Mouse (Mus musculus): ENCODE measurements around the gene Plcd3. TPM values are rescaled to one million over a fixed set of nuclear protein-coding genes. Genes with fewer than 3 reads are reported as not detected.

Plcd3 gene
- total and polyA plus RNA-seq, 2 experiments from 2014 or later = 16.3 to 38.9 TPM

- WGBS = 24% methylated on average over 8 of the region's 8 CpGs
- Histone ChIP-seq H3K9me3 (replicated peaks; ENCODE audit: control insufficient read depth, low read length) (no peaks in the 10 kb centered on the region), H3K27me3 (ENCODE audit: control insufficient read depth, insufficient read depth, low read length) (no peaks in the 10 kb centered on the region), H3K4me1 (ENCODE audit: control insufficient read depth, insufficient read depth) (peaks cover 27% of the 10 kb centered on the region), H3K36me3 (replicated peaks; ENCODE audit: control insufficient read depth, insufficient read depth, low read length) (0 out of 2 replicates have a peak, but pooled peaks cover 12% of the 10 kb centered on the region), H3K4me3 (ENCODE audit: low read depth, low read length) (peak overlapping the region; percentile 14), H3K27ac (ENCODE audit: low read depth) (peak overlapping the region; percentile 90), H3K9ac (replicated peaks; ENCODE audit: low read depth, low read length) (peak overlapping the region; percentile 34; the same call in 1 of the 2 replicates), H3K4me2 (ENCODE audit: low read depth, low read length) (peak overlapping the region; percentile 42)
- DNase-seq (ENCODE audit: low spot score) (peak; percentile 56), ATAC-seq (ENCODE audit: insufficient read depth, low read depth) (peak; percentile 79)
- TF ChIP-seq CTCF (IDR thresholded peaks at IDR 0.05; ENCODE audit: low read depth) = no peak
- TF ChIP-seq EP300 (IDR thresholded peaks at IDR 0.05; ENCODE audit: low read depth) = no peak
Observed at GRCm38 (mm10) chr11:103142441-103143182, 41.2 kb upstream of the Plcd3 start.

DNA sequence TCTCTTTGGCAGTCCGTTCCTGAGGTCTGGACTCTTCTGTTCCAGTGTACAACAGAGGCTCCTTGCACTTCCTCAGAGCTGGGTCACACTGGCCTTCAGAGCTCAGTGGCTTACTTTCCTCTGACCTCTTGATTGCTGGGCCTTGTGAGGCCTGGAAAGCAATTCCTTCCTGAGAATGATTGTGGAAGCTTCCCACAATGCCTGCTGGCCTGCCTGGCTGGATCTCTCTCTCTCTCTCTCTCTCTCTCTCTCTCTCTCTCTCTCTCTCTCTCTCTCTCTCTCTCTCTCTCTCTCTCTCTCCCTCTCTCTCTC is 40.4 kb upstream of the Plcd3 start:
- Histone ChIP-seq H3K27me3 (ENCODE audit: control insufficient read depth, insufficient read depth, low read length) (no peaks in the 10 kb centered on the region), H3K4me3 (ENCODE audit: low read depth, low read length) (no peak overlapping the region), H3K4me1 (ENCODE audit: control insufficient read depth, insufficient read depth) (peaks cover 27% of the 10 kb centered on the region), H3K9me3 (replicated peaks; ENCODE audit: control insufficient read depth, low read length) (no peaks in the 10 kb centered on the region), H3K9ac (replicated peaks; ENCODE audit: low read depth, low read length) (peak overlapping the region; percentile 34; the same call in 1 of the 2 replicates), H3K27ac (ENCODE audit: low read depth) (peak overlapping the region; percentile 90), H3K4me2 (ENCODE audit: low read depth, low read length) (peak overlapping the region; percentile 42), H3K36me3 (replicated peaks; ENCODE audit: control insufficient read depth, insufficient read depth, low read length) (0 out of 2 replicates have a peak, but pooled peaks cover 12% of the 10 kb centered on the region)
- TF ChIP-seq EP300 (IDR thresholded peaks at IDR 0.05; ENCODE audit: low read depth) (no peak), CTCF (IDR thresholded peaks at IDR 0.05; ENCODE audit: low read depth) (no peak)
- whole genome bisulfite sequencing = 33% methylated on average over 1 of the region's 1 CpGs
- DNase-seq (ENCODE audit: low spot score) (peak; percentile 48), ATAC-seq (ENCODE audit: insufficient read depth, low read depth) (peak; percentile 34)

- H3K9me3 ChIP-seq (replicated peaks; ENCODE audit: control insufficient read depth, low read length) = no peaks in the 10 kb centered on the region
- 0 out of 2 replicates have a peak, but pooled peaks cover 12% of the 10 kb centered on the region for H3K36me3 ChIP-seq (replicated peaks; ENCODE audit: control insufficient read depth, insufficient read depth, low read length)
- no peak for TF ChIP-seq EP300 (IDR thresholded peaks at IDR 0.05; ENCODE audit: low read depth)
- TF ChIP-seq CTCF (IDR thresholded peaks at IDR 0.05; ENCODE audit: low read depth) = no peak
- H3K4me3 ChIP-seq (ENCODE audit: low read depth, low read length) = no peak overlapping the region
- WGBS = 21% methylated on average over 11 of the region's 11 CpGs
- DNase-seq (ENCODE audit: low spot score) = peak; percentile 68
- peak; percentile 64 for ATAC-seq (ENCODE audit: insufficient read depth, low read depth)
- peak overlapping the region; percentile 5; the same call in 1 of the 2 replicates for H3K4me2 ChIP-seq (ENCODE audit: low read depth, low read length)
- peaks cover 27% of the 10 kb centered on the region for H3K4me1 ChIP-seq (ENCODE audit: control insufficient read depth, insufficient read depth)
- no peaks in the 10 kb centered on the region for H3K27me3 ChIP-seq (ENCODE audit: control insufficient read depth, insufficient read depth, low read length)
- peak overlapping the region; percentile 34 for H3K9ac ChIP-seq (replicated peaks; ENCODE audit: low read depth, low read length)
- H3K27ac ChIP-seq (ENCODE audit: low read depth) = peak overlapping the region; percentile 90
Observed at GRCm38 (mm10) chr11:103141101-103141943, 39.9 kb upstream of the Plcd3 start.

- 0 out of 2 replicates have a peak, but pooled peaks cover 12% of the 10 kb centered on the region for H3K36me3 ChIP-seq (replicated peaks; ENCODE audit: control insufficient read depth, insufficient read depth, low read length)
- peaks cover 27% of the 10 kb centered on the region for H3K4me1 ChIP-seq (ENCODE audit: control insufficient read depth, insufficient read depth)
- no peak for TF ChIP-seq CTCF (IDR thresholded peaks at IDR 0.05; ENCODE audit: low read depth)
- no peak for TF ChIP-seq EP300 (IDR thresholded peaks at IDR 0.05; ENCODE audit: low read depth)
- WGBS = 30% methylated on average over 6 of the region's 6 CpGs
- no peak for DNase-seq (ENCODE audit: low spot score)
- H3K4me3 ChIP-seq (ENCODE audit: low read depth, low read length) = no peak overlapping the region
- H3K9ac ChIP-seq (replicated peaks; ENCODE audit: low read depth, low read length) = peak overlapping the region; percentile 16; the same call in 1 of the 2 replicates
- H3K27ac ChIP-seq (ENCODE audit: low read depth) = peak overlapping the region; percentile 90
- no peak overlapping the region for H3K4me2 ChIP-seq (ENCODE audit: low read depth, low read length)
- no peak; the same call in 1 of the 2 replicates for ATAC-seq (ENCODE audit: insufficient read depth, low read depth)
- no peaks in the 10 kb centered on the region for H3K27me3 ChIP-seq (ENCODE audit: control insufficient read depth, insufficient read depth, low read length)
- no peaks in the 10 kb centered on the region for H3K9me3 ChIP-seq (replicated peaks; ENCODE audit: control insufficient read depth, low read length)
Observed at GRCm38 (mm10) chr11:103140763-103141100, 39.3 kb upstream of the Plcd3 start.

GRCm38 (mm10) chr11:103139951-103140762 is 38.7 kb upstream of the Plcd3 start:
- Histone ChIP-seq H3K27ac (ENCODE audit: low read depth) (peak overlapping the region; percentile 90), H3K4me3 (ENCODE audit: low read depth, low read length) (no peak overlapping the region), H3K27me3 (ENCODE audit: control insufficient read depth, insufficient read depth, low read length) (no peaks in the 10 kb centered on the region), H3K9ac (replicated peaks; ENCODE audit: low read depth, low read length) (no peak overlapping the region; the same call in 1 of the 2 replicates), H3K9me3 (replicated peaks; ENCODE audit: control insufficient read depth, low read length) (no peaks in the 10 kb centered on the region), H3K36me3 (replicated peaks; ENCODE audit: control insufficient read depth, insufficient read depth, low read length) (0 out of 2 replicates have a peak, but pooled peaks cover 12% of the 10 kb centered on the region), H3K4me2 (ENCODE audit: low read depth, low read length) (no peak overlapping the region), H3K4me1 (ENCODE audit: control insufficient read depth, insufficient read depth) (peaks cover 27% of the 10 kb centered on the region)
- TF ChIP-seq CTCF (IDR thresholded peaks at IDR 0.05; ENCODE audit: low read depth) (no peak), EP300 (IDR thresholded peaks at IDR 0.05; ENCODE audit: low read depth) (no peak)
- DNase-seq (ENCODE audit: low spot score) = no peak
- WGBS = 82% methylated on average over 14 of the region's 14 CpGs
- ATAC-seq (ENCODE audit: insufficient read depth, low read depth) = no peak
